Mouse (Mus musculus) megakaryocyte-erythroid progenitor cell, adult 5-6 weeks (primary cell): Measurements from ENCODE around the gene Ddah1. TPM values are rescaled to one million over a fixed set of nuclear protein-coding genes. Genes with fewer than 3 reads are reported as not detected.
A peak's percentile ranks its signal among the peaks of the same experiment; 100 is the strongest.

Source experiments
- ATAC-seq: replicated peaks from 2 replicates; pipeline ENCODE4 v1.8.0; 2016; ENCODE audit warnings: mild to moderate bottlenecking, inconsistent platforms; ENCODE audit not compliant: severe bottlenecking, poor library complexity, low FRiP score, low TSS enrichment
- total RNA-seq, 2 experiments: library from RNA; stranded (forward) in 1 of 2; stranded (reverse) in 1 of 2; fragments of 200-1000, 215-1000 nt in 1 of 2; fragments of >200 nt in 1 of 2; fragmentation: Nextera tagmentation in 1 of 2; gene quantifications; 2 replicates each; pipeline ENCODE4 v1.2.3; 2014 to 2017

Ddah1 gene
- total RNA-seq, 2 experiments from 2014 or later: 0.33 TPM; not detected in 1

DNA sequence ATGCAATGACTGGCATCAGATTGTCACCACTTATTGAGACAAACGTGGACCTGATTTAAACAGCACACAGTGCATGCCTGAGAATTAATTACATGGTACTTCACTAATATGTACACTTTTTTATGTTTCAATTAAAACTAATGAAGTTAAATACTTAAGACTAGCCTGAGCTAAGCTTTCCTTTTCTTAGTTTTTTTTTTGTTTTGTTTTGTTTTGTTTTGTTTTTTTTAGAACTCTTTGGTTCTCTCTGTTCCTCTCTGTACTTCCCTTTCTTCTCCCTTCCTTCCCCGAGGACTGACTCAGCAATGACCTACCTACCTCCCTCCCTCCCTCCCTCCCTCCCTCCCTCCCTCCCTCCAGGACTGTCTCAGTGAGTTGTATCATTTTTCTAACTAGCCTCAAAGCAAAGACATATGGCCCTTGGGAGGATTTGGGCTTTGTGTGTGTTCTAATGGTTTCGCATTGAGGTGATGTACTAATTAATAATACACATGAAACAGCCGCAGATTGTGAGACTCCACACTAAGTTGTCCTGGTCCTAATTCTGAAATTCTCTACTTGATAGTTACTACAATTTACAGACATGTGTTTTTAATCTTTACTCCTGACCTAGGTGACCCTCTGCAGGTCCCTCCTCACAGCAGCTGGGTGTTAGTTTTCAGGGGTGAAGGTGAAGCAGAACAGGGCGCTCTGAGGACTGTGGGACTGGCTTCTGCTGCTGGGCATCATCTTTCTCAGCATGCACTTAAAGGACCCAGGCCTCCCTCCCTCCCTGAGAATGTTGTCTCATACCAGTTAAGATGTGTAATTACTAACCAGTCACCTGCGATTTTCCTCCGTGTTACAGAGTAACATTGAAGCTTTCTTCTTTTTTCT lies 171.3 kb downstream of the Ddah1 start:
- ATAC-seq: no peak

DNA sequence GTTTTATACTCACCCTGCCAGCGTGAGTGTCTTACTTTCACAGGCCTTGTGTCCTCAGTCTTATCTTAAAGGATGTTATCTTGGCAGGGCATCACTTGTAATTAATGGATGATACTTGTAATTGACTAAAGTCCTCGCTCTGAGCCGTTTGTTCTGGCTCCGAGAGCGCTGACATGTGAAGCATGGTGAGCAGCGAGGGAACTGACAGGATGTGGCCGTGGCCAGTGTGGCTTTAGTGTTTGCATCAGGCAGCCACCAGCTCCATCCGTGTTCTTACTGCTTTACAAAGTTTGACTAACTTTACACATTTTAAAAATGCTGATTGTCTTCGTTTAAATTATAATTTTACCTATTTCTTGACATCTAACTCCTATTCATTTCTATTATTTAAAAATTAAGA lies 175.4 kb downstream of the Ddah1 start:
- ATAC-seq: no peak

DNA sequence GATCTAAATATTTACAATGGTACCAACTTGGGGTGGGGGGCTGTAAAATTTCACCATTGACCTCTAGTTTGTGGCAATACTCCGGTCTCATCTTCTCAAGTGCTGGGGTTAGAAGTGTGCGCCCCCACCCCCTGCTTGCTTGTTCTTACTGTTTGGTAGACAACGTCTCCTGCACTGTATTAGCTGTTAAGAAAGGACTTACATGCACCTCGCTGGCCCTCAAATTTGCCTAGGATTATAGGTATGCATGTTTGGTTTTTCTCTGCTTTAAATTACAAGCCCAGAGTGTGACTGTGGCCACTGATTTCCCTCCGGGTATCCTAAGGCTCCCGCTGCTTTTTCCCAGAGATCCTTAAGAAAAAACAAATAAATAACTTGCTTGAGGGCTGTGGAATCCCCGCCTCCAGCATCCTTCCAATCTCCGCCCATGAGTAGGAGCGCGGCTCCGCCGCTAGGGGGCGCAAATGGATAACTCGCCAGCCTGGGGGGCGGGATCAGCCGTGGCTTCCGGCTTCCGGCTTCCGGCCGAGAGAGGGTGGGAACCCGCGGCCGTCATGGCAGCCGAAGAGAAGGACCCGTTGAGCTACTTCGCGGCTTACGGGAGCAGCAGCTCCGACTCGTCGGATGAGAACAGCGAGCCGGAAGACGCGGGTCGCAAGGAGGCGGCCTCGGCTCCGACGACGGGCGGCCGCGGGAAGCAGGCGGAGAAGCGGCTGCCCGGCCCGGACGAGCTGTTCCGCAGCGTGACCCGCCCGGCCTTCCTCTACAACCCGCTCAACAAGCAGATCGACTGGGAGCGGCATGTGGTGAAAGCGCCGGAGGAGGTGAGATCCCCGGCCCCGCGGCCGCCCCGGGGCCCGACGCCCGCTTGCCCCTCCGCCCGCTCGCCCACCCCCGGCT lies 179.3 kb downstream of the Ddah1 start, which contains the start of gene 2410004B18Rik:
Gene 2410004B18Rik (plus strand): TSS at position 510 of the 900 bp plus-strand sequence.
- ATAC-seq: peak; percentile 77

- ATAC-seq: no peak
These were observed 180.2 kb downstream of the Ddah1 start for GRCm38 (mm10) chr3:145938405-145939349.

DNA sequence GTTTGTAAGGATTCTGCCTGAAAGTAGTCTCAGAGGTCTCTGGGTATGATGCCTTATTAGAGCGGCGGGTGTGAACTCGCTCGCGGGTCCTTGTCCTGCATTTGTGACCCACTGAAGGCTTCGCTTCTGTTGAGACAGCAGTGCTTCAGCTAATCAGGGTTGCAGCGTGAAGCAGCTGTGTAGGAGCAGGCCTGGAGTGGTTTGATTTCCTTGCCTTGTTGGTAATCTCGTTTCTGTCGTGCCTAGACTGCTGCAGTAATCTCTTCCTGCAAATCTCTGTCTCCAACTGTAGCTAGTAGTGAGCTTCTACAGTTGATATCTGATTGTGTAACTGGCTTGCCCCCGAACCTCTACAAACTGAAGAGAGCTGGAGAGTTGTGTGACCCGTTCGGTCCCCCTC lies 180.9 kb downstream of the Ddah1 start:
- peak; percentile 75 for ATAC-seq

GRCm38 (mm10) chr3:145939971-145940370 lies 181.5 kb downstream of the Ddah1 start:
- ATAC-seq: no peak

DNA sequence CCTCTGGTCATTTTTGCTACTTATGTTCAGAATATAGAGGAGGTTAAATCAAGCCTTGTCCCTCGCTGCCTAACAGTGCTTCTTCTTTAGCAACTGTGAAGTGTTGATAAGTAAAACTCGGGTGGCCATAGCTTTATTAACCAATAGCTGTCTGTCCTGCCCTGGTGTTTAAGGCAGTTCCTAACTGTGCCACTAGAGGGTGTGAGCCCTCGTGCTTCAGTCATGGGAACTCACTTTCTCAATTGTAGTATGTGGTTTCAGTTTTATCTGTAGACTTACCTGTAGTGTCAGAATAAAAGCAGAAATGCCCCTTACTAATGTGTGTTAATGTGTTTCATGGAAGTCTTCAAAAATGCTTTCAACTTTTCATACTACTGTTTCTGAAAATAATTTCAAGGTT lies 183.5 kb downstream of the Ddah1 start:
- ATAC-seq: peak; percentile 45

Other genes starting within 250 kb of the Ddah1 start
- gene Znhit6, start 182.5 kb upstream of the Ddah1 start, total RNA-seq (2014; fragmentation: Nextera tagmentation): 33.5 and 44.3 TPM in 2 replicates
- gene Znhit6, start 182.5 kb upstream of the Ddah1 start, total RNA-seq (2017): 38.1 and 49.5 TPM in 2 replicates
- gene Ccn1, start 108.7 kb upstream of the Ddah1 start, total RNA-seq (2014; fragmentation: Nextera tagmentation): not detected in 2 replicates
- gene Ccn1, start 108.7 kb upstream of the Ddah1 start, total RNA-seq (2017): 1.9 TPM in 1 of 2 replicates, not detected in the other
- gene Bcl10, start 164.1 kb downstream of the Ddah1 start, total RNA-seq (2014; fragmentation: Nextera tagmentation): 9.4 and 19.1 TPM in 2 replicates
- 20.4 and 38.6 TPM in 2 replicates for gene Bcl10, start 164.1 kb downstream of the Ddah1 start, total RNA-seq (2017)
- 17.4 and 20.3 TPM in 2 replicates for gene 2410004B18Rik, start 179.3 kb downstream of the Ddah1 start, total RNA-seq (2014; fragmentation: Nextera tagmentation)
- 19.4 and 27.4 TPM in 2 replicates for gene 2410004B18Rik, start 179.3 kb downstream of the Ddah1 start, total RNA-seq (2017)
- 6.9 and 13.4 TPM in 2 replicates for gene Syde2, start 229.2 kb downstream of the Ddah1 start, total RNA-seq (2014; fragmentation: Nextera tagmentation)
- 12.9 and 15.0 TPM in 2 replicates for gene Syde2, start 229.2 kb downstream of the Ddah1 start, total RNA-seq (2017)